Mouse (Mus musculus) stomach, postnatal 0 days (tissue): ENCODE results near the gene Defb42. TPM values are rescaled to one million over a fixed set of nuclear protein-coding genes. Genes with fewer than 3 reads are reported as not detected.

ENCODE experiments used
- ATAC-seq: fragments of 200-750 bp; cut with Nextera tagmentation; 2 replicates; pipeline ENCODE4 v1.8.0; 2017; ENCODE audit not compliant: low FRiP score, low TSS enrichment
- DNase-seq: peaks from one replicate; pipeline ENCODE4 v3.0.0-alpha.2; 2016; ENCODE audit warnings: low spot score
- H3K27ac ChIP-seq: fragments of 300-500 bp; sonication (generic); replicated peaks from 2 replicates; pipeline ENCODE4 v1.5.1; 2014; ENCODE audit warnings: mild to moderate bottlenecking, control low read depth
- H3K27me3 ChIP-seq: fragments of 300-500 bp; sonication (generic); 2 replicates; pipeline ENCODE4 v1.6.1; 2014; ENCODE audit warnings: low read length; ENCODE audit not compliant: control insufficient read depth, insufficient read depth
- H3K36me3 ChIP-seq: fragments of 300-500 bp; sonication (generic); 2 replicates; pipeline ENCODE4 v1.6.1; 2014; ENCODE audit warnings: low read length, mixed read lengths; ENCODE audit not compliant: control insufficient read depth, insufficient read depth
- H3K4me1 ChIP-seq: fragments of 300-500 bp; sonication (generic); replicated peaks from 2 replicates; pipeline ENCODE4 v1.6.1; 2014; ENCODE audit warnings: antibody characterized with exemption; ENCODE audit not compliant: control insufficient read depth, insufficient read depth
- H3K4me2 ChIP-seq: fragments of 300-500 bp; sonication (generic); replicated peaks from 2 replicates; pipeline ENCODE4 v1.6.1; 2014; ENCODE audit warnings: low read depth, mild to moderate bottlenecking, control low read depth, moderate library complexity
- H3K4me3 ChIP-seq: fragments of 300-500 bp; sonication (generic); 2 replicates; pipeline ENCODE4 v1.5.1; 2014; ENCODE audit warnings: low read depth, low read length, control low read depth
- H3K9ac ChIP-seq: fragments of 300-500 bp; sonication (generic); 2 replicates; pipeline ENCODE4 v1.6.1; 2014; ENCODE audit warnings: mild to moderate bottlenecking, low read length, control low read depth, mixed read lengths
- H3K9me3 ChIP-seq: fragments of 300-500 bp; sonication (generic); 2 replicates; pipeline ENCODE4 v1.6.1; 2016; ENCODE audit warnings: low read length; ENCODE audit not compliant: control insufficient read depth
- CTCF ChIP-seq: IDR thresholded peaks from 2 replicates; pipeline ENCODE4 v1.5.1; 2016; ENCODE audit warnings: antibody characterized with exemption, low read depth, mild to moderate bottlenecking, moderate library complexity
- EP300 ChIP-seq: optimal IDR thresholded peaks from 2 replicates; pipeline ENCODE3; 2016; ENCODE audit warnings: antibody characterized with exemption
- WGBS: fragments of 180-500 bp; shearing (Covaris S2); extraction: QIAGEN DNeasy Blood & Tissue Kit; methylation state at CpG from one replicate; pipeline ENCODE4 v1.1.7; 2014; 5-methylcytosine and 5-hydroxymethylcytosine counted together
- polyA plus RNA-seq: library from polyadenylated mRNA; unstranded; fragments of >200 nt; fragmentation: Nextera tagmentation; extraction: Ambion mirVana; gene quantifications from 2 replicates; pipeline ENCODE4 v1.2.1, GENCODE M21; 2015

The Defb42 gene
- polyA plus RNA-seq, 1 experiment from 2014 or later: 0.32 TPM

DNA sequence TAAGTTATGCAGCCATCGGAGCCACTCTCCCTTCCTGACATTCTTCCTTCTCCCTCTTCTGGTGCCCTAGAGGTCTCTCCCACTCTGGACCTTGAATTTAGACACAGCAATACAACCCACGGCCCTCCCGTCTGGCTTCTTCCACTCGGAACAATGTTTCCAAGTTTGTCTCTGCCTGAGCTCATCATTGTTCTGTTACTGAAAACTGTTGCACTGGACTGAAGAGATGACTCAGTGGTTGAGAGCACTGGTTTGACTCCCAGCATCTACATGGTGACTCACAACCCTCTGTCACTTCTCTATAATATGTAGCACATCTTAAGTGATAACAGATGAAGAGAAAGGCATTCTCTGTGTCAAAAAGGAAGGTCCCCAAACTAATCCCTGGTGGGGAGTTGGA, 32.1 kb upstream of the Defb42 start:
- DNase-seq: no peak
- Histone ChIP-seq H3K9me3 (0 out of 2 replicates have a peak, but pooled peaks cover 2% of the 10 kb centered on the region), H3K4me3 (no peak overlapping the region), H3K27me3 (no peaks in the 10 kb centered on the region), H3K36me3 (no peaks in the 10 kb centered on the region), H3K27ac (no peak overlapping the region), H3K4me2 (no peak overlapping the region), H3K9ac (no peak overlapping the region), H3K4me1 (no peaks in the 10 kb centered on the region)
- no peak for TF ChIP-seq CTCF
- TF ChIP-seq EP300: no peak
- no peak for ATAC-seq
- WGBS: 76% methylated on average over 4 of the region's 4 CpGs

DNA sequence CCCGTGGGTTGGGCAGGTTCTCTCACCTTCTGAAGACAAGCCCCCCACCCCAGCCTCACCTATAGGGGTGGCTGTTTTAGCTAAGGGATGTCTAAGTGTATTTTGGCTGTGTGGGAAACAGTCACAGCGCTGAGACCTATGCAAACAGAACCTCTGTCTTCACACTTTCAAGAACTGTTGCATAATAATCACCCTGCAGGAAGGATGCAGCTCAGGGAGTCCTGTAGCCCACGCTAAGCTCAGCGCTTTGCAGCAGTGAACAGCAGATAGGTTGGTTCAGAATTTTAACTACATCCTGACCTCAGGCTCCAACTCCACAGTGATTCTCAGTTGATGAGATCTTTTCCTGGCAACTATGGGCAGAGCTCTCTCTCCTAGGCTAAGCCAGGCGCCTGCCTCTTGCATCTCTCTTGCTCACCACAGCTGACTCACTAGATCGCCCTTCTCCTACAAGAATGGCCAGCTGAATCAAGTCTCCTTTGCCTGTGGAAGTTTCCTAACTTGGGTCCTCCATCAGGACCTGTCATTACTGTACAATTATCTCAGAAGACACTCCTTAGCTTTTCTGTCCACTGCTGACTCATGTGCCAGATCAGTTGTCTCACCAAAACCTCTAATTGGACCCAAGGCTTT, 26.2 kb upstream of the Defb42 start:
- no peaks in the 10 kb centered on the region for H3K4me1 ChIP-seq

DNA sequence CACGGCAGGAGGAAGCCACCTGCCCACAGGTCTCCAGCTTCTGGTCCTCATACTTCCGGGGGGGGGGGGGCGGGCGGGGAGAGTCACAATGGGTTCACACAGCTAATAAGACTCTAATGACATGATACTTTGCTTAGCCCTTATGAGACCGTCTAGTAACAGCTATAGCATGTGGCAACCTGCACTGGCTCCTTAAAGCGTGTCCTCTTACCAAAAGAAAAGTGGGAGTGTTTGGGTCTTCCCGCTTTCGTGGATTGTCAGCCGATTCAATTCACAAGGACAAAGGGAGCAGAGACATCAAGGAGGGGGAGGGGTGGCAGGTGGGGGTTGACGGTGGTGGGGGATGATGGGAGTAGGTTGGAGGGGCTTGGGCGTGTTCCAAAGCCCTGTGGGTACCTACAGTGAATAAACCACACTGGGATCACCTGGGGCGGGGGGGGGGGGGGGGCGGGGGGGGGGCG, 3.1 kb downstream of the Defb42 start, which contains the start of gene Defb30:
Defb30 (minus strand) TSS at position 51 of the 461 bp plus-strand sequence.
- Histone ChIP-seq H3K4me1 (no peaks in the 10 kb centered on the region), H3K36me3 (no peaks in the 10 kb centered on the region), H3K9me3 (no peaks in the 10 kb centered on the region), H3K4me3 (no peak within 1 kb of the TSS), H3K9ac (no peak within 1 kb of the TSS), H3K4me2 (no peak within 1 kb of the TSS), H3K27ac (no peak within 1 kb of the TSS), H3K27me3 (no peaks in the 10 kb centered on the region)
- DNase-seq (no peak), ATAC-seq (no peak)
- TF ChIP-seq CTCF (no peak), EP300 (no peak)
- WGBS: 76% methylated on average over 10 of the region's 14 CpGs

More for the DNA sequence above, 26.2 kb upstream of the Defb42 start:
- ATAC-seq (no peak), DNase-seq (no peak)
- no peaks in the 10 kb centered on the region for H3K9me3 ChIP-seq
- 52% methylated on average over 6 of the region's 6 CpGs for WGBS
- TF ChIP-seq EP300 (no peak), CTCF (no peak)
- no peak overlapping the region for H3K9ac ChIP-seq
- H3K4me2 ChIP-seq: no peak overlapping the region
- no peak overlapping the region for H3K27ac ChIP-seq
- no peak overlapping the region for H3K4me3 ChIP-seq
- no peaks in the 10 kb centered on the region for H3K36me3 ChIP-seq
- no peaks in the 10 kb centered on the region for H3K27me3 ChIP-seq

- TF ChIP-seq EP300: no peak
- peak; percentile 79 for TF ChIP-seq CTCF
- H3K4me3 ChIP-seq: no peak overlapping the region
- H3K4me2 ChIP-seq: no peak overlapping the region
- H3K27ac ChIP-seq: no peak overlapping the region
- H3K9ac ChIP-seq: no peak overlapping the region
- H3K36me3 ChIP-seq: no peaks in the 10 kb centered on the region
- H3K9me3 ChIP-seq: no peaks in the 10 kb centered on the region
- 33% methylated on average over 5 of the region's 5 CpGs for WGBS
- DNase-seq: peak; percentile 81
- no peak for ATAC-seq
- no peaks in the 10 kb centered on the region for H3K27me3 ChIP-seq
- H3K4me1 ChIP-seq: no peaks in the 10 kb centered on the region
Observed at GRCm38 (mm10) chr14:63050769-63051168, 4.0 kb downstream of the Defb42 start.

- DNase-seq: peak; percentile 60
- 20% methylated on average over 6 of the region's 6 CpGs for WGBS
Observed at GRCm38 (mm10) chr14:63054729-63055128, 7.9 kb downstream of the Defb42 start.

DNA sequence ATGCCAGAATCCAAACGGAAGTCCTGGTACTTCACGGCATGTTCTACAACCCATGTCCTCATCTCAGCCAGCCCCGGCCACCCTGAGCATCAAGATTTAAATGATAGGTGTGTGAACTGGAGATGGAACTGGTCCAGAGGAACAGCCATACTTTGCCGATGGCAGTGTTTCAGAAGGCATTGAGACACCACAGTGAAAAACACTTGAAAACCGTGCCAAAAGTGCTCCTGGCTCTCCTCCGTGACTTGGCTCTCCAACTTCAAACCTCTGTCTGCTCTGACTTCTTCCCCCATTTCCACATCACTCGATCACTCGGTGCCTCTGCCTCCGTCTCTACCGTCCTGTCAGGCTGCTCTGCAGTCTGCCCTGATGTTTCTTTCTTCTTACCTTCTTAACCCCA, 13.6 kb downstream of the Defb42 start:
- Histone ChIP-seq H3K9ac (no peak overlapping the region), H3K27ac (no peak overlapping the region), H3K9me3 (no peaks in the 10 kb centered on the region), H3K27me3 (no peaks in the 10 kb centered on the region), H3K4me1 (no peaks in the 10 kb centered on the region), H3K36me3 (no peaks in the 10 kb centered on the region), H3K4me3 (no peak overlapping the region), H3K4me2 (no peak overlapping the region)
- no peak for ATAC-seq
- TF ChIP-seq CTCF (no peak), EP300 (no peak)
- WGBS: 67% methylated on average over 10 of the region's 10 CpGs
- no peak for DNase-seq

More at GRCm38 (mm10) chr14:63054729-63055128, 7.9 kb downstream of the Defb42 start:
- no peaks in the 10 kb centered on the region for H3K9me3 ChIP-seq
- no peak overlapping the region for H3K4me2 ChIP-seq
- TF ChIP-seq EP300 (no peak), CTCF (peak; percentile 54)
- no peak overlapping the region for H3K9ac ChIP-seq
- no peaks in the 10 kb centered on the region for H3K27me3 ChIP-seq
- H3K36me3 ChIP-seq: no peaks in the 10 kb centered on the region
- no peaks in the 10 kb centered on the region for H3K4me1 ChIP-seq
- no peak overlapping the region for H3K4me3 ChIP-seq
- no peak overlapping the region for H3K27ac ChIP-seq
- peak; percentile 92 for ATAC-seq
